Mouse (Mus musculus) left cerebral cortex, adult 2 months (tissue): ENCODE data around the gene Adcy6. TPM values are rescaled to one million over a fixed set of nuclear protein-coding genes. Genes with fewer than 3 reads are reported as not detected.

Experiments
- DNase-seq, 2 experiments: peaks; one replicate each; pipeline ENCODE4 v3.0.0; 2021 to 2022; ENCODE audit warnings: low spot score in 2 of 2, mixed read lengths in 1 of 2; ENCODE audit errors: extremely low spot score in 1 of 2
- H3K27ac ChIP-seq: fragments of 200-600 bp; 2 replicates; pipeline ENCODE4 v1.8.1; 2022
- H3K4me3 ChIP-seq: fragments of 200-600 bp; 2 replicates; pipeline ENCODE4 v1.8.1; 2022
- CTCF ChIP-seq: fragments of 200-600 bp; IDR thresholded peaks from 2 replicates; pipeline ENCODE4 v1.8.1; 2022; ENCODE audit warnings: antibody characterized with exemption, mild to moderate bottlenecking, moderate library complexity
- intact Hi-C: fragments of 180-260 bp; cut with DNase I; formaldehyde crosslinking; loops from one replicate; pipeline ENCODE4 v1.15.1; 2025
- total RNA-seq, 2 experiments: library from RNA; stranded (reverse); gene quantifications; 2 replicates each; pipeline ENCODE4 v1.2.3; 2021

Adcy6 gene
- total RNA-seq, 2 experiments from 2014 or later: 52.7 to 57.4 TPM

DNA sequence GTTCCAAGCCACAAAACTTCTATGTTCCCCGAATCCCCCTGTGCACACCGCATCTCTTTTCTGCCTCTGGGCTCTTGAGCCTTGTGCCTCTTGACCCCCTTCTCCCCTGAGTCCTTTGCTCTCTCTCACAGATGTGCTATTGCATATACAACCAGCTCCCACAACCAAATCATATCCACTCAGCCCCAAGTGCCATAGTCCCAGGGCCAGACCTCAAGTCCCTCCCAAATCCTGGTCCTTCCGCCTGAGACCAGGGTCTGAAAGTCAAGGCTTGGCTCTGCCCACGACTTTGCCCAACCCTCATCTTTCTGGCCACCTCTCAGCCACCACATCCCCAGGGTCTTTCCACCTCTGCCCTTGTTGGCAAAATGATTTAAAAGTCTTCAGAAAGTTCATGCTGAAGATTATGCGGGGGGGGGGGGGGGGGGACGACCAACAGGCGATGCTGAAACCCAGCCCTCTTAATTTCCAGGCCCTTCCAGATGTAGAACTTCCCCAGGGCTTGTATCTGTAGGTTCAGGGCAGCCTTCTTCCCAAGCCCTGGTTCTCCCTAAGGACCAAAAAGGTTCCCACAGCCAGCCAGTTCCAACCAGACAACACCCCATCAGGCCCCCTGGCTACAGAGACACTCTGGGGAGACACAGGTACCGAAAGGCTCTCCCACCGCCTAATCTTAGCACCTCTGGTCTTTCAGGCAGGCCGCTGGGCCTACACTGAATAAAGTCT is 1.7 kb downstream of the Adcy6 start:
- peak overlapping the region; percentile 91 for H3K4me3 ChIP-seq
- H3K27ac ChIP-seq: peak overlapping the region; percentile 16
- TF ChIP-seq CTCF: no peak

DNA sequence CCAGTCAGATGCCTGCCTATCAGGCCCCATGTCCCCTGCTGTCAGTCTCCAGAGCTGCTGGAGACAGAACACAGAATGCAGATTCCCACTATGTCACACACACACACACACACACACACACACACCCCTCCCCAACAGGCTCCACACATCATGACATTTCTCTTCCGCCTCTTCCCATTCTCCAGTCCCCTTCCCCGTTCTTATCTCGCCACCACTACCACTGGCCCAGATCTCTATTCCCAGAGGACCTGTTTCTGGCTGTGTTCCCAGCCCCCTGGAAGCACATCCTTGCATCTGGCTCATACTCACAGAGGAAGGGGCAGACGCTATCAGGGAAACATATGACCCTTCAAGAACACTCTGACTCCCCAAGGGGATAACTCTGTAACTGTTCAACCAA is 2.3 kb downstream of the Adcy6 start:
- intact Hi-C loops: no loop called here
- no peak overlapping the region; the same call in 1 of the 2 replicates for H3K4me3 ChIP-seq
- TF ChIP-seq CTCF: no peak
- no peak overlapping the region for H3K27ac ChIP-seq
- no peak for DNase-seq

More for the DNA sequence above, 1.7 kb downstream of the Adcy6 start:
- intact Hi-C loops: no loop called here
- no peak for DNase-seq

DNA sequence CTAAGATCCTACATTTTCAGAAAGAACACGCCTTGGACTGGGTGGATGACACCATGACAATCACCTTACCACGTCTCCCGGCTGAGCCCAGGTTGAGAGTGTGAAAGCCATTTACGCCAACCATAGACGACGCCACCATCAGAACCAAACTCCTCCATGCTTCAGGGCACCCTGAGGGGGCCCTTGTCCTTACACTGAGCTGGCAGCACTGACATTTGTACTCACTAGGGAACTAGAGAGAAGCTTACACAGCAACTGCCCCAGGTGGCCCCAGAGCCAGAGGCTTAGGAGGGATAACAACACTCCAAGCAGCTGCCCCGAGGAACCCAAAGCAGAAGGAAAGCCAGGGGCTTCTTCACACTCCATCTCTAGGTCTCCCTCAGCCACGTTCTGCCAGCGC is 3.1 kb downstream of the Adcy6 start:
- DNase-seq: no peak
- intact Hi-C loops: no loop called here
- TF ChIP-seq CTCF: no peak
- no peak overlapping the region for H3K27ac ChIP-seq
- H3K4me3 ChIP-seq: 0 out of 2 replicates have a peak overlapping the region, but pooled peaks have one; percentile 13

DNA sequence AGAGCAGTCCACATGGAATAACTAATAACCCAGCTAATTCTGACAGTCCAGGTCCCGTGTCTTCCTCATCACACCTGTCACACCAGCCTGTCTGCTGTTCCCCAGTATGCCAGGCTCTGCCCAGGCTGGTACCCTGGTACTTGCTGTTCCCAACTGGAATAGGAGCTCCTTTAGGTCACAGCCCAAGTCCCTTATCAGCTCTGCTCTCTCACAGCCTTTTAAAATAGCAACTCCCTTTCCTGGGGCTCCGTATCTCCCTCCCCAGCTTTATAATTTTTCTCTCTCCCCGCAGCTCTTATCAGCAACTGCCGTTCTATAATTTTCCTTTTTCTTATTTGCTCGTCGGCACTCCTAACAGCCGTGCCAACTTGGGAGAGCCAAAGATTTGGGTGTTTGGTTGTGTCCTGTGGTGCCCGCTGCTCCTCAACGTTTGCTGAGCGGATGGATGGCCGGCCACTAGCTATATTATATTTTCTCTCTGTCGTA is 3.8 kb downstream of the Adcy6 start:
- H3K4me3 ChIP-seq: no peak overlapping the region
- DNase-seq: no peak
- intact Hi-C loops: no loop called here
- no peak for TF ChIP-seq CTCF
- H3K27ac ChIP-seq: no peak overlapping the region

DNA sequence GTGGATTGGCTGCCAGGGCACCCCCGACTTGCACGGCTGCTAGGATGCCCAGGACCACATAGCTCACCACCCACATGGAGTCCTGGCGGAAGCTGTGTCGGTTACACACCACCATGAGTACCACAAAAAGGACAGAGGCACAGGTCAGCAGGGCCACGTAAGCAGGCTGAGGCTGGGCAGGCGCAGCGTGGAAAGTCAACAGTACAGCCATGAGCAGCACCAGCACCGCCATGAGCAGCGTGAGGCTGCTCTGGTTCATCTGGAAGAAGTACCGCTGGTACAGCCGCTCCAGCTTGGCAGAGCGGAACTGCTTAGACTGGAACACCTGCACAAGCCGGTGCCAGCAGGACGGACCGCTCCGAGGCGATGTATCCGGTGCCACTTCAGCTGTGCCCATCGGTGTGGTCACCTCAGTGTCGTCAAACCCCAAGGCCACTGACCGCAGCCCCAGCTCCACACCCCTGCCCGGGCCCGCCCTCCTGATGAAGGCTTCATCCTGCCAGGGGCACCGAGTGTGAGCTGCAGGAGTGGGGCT is 5.8 kb downstream of the Adcy6 start:
- Histone ChIP-seq H3K27ac (no peak overlapping the region), H3K4me3 (no peak overlapping the region)
- no peak for TF ChIP-seq CTCF
- intact Hi-C loops: no loop called here
- no peak for DNase-seq

DNA sequence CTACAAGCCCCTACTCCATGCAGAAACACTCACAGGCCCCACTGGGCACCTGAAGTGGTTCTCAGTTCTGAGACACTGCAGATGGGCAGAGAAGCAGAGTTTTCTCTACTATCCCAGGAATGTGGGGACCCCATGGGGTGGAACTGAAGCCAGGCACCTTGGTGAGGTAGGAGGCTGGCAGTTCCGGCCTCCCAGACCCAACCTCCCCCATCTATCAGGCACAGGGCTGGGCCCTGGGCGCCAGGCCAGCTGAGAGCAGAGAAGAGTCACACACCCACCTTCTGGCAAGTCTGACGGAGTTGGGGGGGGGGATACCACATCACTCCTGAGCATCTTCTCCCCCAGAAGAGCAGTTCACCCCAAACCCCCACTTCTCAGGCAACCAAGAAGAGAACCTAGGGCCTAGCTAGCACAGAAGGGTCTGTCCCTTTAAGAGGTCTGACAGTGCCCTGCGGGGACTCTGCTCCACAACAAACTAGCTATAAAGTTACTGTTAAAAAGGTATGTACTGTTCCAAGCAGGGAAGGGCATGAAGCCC is 6.9 kb downstream of the Adcy6 start:
- intact Hi-C loops: no loop called here
- no peak for TF ChIP-seq CTCF
- DNase-seq: no peak
- H3K27ac ChIP-seq: no peak overlapping the region
- peak overlapping the region; percentile 7; the same call in 1 of the 2 replicates for H3K4me3 ChIP-seq

DNA sequence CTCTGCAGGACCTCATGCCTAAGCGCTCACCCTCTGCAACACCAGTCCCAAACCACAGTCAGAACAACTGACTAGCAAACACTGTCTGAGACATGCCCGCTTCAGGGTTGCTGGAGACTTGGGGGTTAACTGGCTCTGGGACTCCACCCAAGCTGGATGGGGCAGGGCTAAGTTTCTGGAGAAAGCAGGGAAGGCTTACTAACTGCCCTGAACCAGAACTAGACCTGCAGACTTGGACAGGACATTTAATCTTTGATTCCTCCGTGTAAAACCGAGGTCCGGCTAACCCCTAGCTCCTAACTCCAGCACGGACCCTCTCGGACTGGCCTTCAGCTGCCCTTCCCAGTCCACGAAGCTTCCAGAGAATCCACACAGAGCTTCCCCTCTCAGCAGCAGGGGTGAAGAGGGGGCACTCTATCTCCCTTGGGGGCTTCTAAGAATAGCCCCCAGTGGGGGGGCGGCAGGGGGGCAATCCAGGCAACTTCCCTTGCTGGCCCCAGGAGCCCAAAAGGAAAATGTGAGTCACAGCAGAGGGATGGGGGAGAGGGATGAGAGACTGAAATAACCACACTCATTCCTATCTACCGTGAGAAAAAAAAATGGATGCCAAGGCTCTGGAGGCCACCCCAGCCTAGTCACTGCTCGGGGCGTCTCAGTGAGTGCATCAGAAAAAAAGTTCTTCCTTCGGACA is 7.5 kb downstream of the Adcy6 start:
- Histone ChIP-seq H3K4me3 (peak overlapping the region; percentile 7; the same call in 1 of the 2 replicates), H3K27ac (no peak overlapping the region)
- DNase-seq: no peak
- TF ChIP-seq CTCF: no peak
- intact Hi-C loops: no loop called here

DNA sequence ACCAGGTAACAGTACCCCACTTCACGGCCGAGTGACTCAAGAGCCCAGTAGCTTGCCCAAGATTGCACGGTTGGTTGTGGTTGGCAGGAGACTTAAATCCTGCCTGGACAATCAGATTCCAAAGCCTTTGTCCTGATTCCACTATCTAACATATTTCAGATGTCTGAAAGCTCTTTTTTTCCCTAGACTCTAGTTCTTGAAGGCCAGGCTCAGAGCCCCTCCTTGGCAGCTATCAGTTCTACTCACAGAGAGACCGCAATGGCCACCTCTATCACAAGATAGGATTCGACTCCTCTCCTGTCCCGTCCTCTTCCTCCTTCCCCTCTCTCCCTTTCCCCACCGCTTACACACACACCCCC is 8.1 kb downstream of the Adcy6 start:
- no peak for DNase-seq
- intact Hi-C loops: no loop called here
- no peak for TF ChIP-seq CTCF
- Histone ChIP-seq H3K27ac (no peak overlapping the region), H3K4me3 (no peak overlapping the region)

DNA sequence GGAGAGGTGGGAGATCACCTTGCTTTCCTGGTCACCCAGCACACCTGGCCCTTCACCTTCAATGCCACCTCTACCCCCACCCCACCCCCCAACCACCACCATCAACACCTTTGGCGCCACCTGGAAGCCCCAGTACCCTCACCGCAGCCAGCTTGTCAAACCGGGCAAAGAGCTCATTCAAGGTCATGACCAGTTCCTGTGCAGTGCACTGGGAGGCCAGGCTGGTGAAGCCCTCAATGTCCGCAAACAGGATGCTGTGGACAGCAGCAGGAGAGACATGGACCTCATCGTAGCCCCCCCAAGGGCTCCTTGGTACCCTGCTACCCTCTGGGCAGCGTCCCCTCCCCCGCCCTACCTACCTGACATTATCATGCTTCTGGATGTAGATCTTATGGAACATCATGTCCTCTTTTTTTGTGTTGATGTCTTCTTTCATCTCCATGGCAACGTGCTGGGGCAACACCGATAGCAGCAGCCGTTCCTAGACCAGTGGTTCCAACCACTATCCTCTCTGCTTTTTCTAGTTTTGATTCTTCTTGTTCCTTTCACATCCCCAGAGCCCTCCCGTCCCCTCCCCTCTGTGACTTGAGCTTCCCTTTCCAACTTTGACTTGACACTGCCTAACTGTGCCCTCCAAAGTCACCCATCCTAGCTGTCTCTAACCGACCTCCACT is 9.7 kb downstream of the Adcy6 start:
- Histone ChIP-seq H3K27ac (no peak overlapping the region), H3K4me3 (no peak overlapping the region)
- TF ChIP-seq CTCF: no peak
- intact Hi-C loops: no loop called here
- no peak for DNase-seq

DNA sequence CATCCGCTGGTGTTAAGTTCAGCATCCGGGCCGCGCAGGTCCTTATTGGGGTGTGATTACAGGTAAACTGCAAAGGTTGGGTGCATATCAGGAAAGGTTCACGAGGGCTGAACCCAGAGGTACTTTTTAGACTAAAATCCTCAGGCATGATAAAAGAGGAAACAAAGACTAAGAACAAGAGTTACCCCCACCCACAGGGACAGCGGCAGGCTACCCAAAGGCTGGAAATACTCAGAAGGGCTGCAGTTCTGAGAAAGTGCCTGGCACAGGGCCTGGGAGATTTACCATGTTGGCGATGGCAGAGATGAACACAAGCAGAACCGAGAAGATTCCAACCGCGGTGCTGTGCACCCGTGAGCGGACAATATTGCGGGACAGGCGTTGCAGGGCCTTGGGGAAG is 13.3 kb downstream of the Adcy6 start:
- no peak overlapping the region for H3K4me3 ChIP-seq
- H3K27ac ChIP-seq: no peak overlapping the region
- no peak for TF ChIP-seq CTCF
- intact Hi-C loops: no loop called here
- DNase-seq: no peak

DNA sequence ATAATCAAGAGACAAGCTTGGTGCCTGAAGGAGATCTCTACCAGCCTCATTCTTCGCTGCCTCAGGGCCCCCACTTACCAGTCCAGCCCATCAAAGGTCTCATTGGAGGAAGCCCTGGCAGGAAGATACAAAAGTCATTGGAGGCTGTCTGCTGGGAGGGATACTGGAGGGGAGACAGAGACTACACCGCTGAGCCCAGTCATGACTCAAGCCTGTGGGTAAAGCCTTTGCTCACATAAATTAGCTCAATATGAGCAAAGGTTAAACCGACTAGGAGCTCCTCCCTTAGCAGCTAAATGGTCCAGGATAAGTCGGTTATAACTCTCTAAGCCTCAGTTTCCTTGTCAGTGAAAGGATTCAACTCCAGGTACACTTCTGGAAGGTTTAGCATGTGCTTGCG is 14.8 kb downstream of the Adcy6 start:
- DNase-seq: no peak
- TF ChIP-seq CTCF: no peak
- H3K4me3 ChIP-seq: no peak overlapping the region
- no peak overlapping the region for H3K27ac ChIP-seq
- intact Hi-C loops: no loop called here

DNA sequence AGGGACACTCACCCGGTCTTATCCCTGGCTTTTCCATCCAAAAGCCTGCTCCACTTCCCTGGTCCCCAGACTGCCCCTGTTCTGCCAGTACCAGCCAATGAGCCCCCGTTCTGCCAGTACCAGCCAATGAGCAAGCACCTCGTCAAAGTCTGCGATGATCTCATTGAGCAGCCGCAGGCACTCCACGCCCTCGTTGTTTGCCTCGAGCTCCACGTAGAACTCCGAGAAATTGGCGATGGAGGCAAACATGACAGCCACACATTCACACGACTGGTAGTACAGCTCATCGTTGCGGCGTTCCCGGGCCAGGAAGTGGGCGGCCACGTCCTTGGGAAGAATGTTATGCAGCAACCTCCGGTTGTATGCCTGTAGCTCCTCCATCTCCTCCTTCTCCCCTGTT is 15.7 kb downstream of the Adcy6 start:
- DNase-seq: peak; percentile 34 to 43
- no peak for TF ChIP-seq CTCF
- H3K4me3 ChIP-seq: no peak overlapping the region
- H3K27ac ChIP-seq: no peak overlapping the region
- intact Hi-C loops: no loop called here
